Mouse (Mus musculus) lung, embryonic 14.5 days (tissue): ENCODE data around the gene Syn3. TPM values are rescaled to one million over a fixed set of nuclear protein-coding genes. Genes with fewer than 3 reads are reported as not detected.
"Not testable (repeated sequence)": the region's sequence is repeated elsewhere in the genome, so short reads cannot be mapped to it uniquely, and the experiment has no call there.

Source experiments
- ATAC-seq: fragments of 200-750 bp; cut with Nextera tagmentation; 2 replicates; pipeline ENCODE4 v1.8.0; 2017; ENCODE audit warnings: mild to moderate bottlenecking, moderate TSS enrichment, moderate library complexity; ENCODE audit not compliant: insufficient read depth
- DNase-seq: peaks from one replicate; pipeline ENCODE4 v3.0.0-alpha.2; 2015
- H3K27ac ChIP-seq: fragments of 300-500 bp; sonication (generic); 2 replicates; pipeline ENCODE4 v1.5.1; 2014; ENCODE audit warnings: low read depth, mild to moderate bottlenecking, moderate library complexity
- H3K27me3 ChIP-seq: fragments of 300-500 bp; sonication (generic); 2 replicates; pipeline ENCODE4 v1.6.1; 2014; ENCODE audit warnings: low read length, control low read depth; ENCODE audit not compliant: insufficient read depth
- H3K36me3 ChIP-seq: fragments of 300-500 bp; sonication (generic); 2 replicates; pipeline ENCODE4 v1.6.1; 2014; ENCODE audit warnings: control low read depth; ENCODE audit not compliant: insufficient read depth
- H3K4me1 ChIP-seq: fragments of 300-500 bp; sonication (generic); 2 replicates; pipeline ENCODE4 v1.6.1; 2014; ENCODE audit warnings: antibody characterized with exemption, control low read depth; ENCODE audit not compliant: insufficient read depth
- H3K4me2 ChIP-seq: fragments of 300-500 bp; sonication (generic); 2 replicates; pipeline ENCODE4 v1.6.1; 2014; ENCODE audit warnings: mild to moderate bottlenecking
- H3K4me3 ChIP-seq: fragments of 300-500 bp; sonication (generic); 2 replicates; pipeline ENCODE4 v1.5.1; 2014; ENCODE audit warnings: low read depth, low read length
- H3K9ac ChIP-seq: fragments of 300-500 bp; sonication (generic); 2 replicates; pipeline ENCODE4 v1.6.1; 2014
- H3K9me3 ChIP-seq: fragments of 300-500 bp; sonication (generic); 2 replicates; pipeline ENCODE4 v1.6.1; 2016; ENCODE audit warnings: low read depth, low read length, control low read depth
- CTCF ChIP-seq: IDR thresholded peaks from 2 replicates; pipeline ENCODE4 v1.5.1; 2016; ENCODE audit warnings: antibody characterized with exemption, low read depth
- WGBS: fragments of 180-500 bp; shearing (Covaris S2); extraction: QIAGEN DNeasy Blood & Tissue Kit; methylation state at CpG from one replicate; pipeline ENCODE4 v1.1.7; 2014; 5-methylcytosine and 5-hydroxymethylcytosine counted together
- polyA plus RNA-seq: library from polyadenylated mRNA; unstranded; fragments of >200 nt; fragmentation: Nextera tagmentation; extraction: Ambion mirVana; gene quantifications from 2 replicates; pipeline ENCODE4 v1.2.1, GENCODE M21; 2014

Gene Syn3
- polyA plus RNA-seq, 1 experiment from 2014 or later, result 2.4 TPM

DNA sequence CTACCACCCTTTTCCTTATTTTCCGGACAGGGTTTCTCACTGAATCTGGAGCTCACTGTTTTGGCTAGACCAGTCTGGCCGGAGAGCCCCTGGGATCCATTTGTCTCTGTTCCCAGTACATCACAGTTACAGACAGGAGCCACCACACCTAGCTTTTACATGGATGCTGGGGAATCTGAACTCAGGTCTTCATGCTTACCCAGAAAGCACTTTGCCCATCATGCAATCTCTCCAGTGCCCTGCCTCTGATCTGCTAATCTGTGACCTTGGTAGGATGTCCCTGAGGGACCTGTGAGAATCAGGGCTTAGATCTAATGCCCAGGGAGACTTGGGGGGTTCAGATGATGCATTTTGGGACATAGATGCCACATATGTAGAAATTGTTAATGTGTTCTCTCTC, 373.3 kb downstream of the Syn3 start:
- Histone ChIP-seq H3K27ac (no peak overlapping the region), H3K4me1 (no peaks in the 10 kb centered on the region), H3K4me2 (no peak overlapping the region), H3K27me3 (no peaks in the 10 kb centered on the region), H3K9ac (no peak overlapping the region), H3K9me3 (no peaks in the 10 kb centered on the region), H3K36me3 (no peaks in the 10 kb centered on the region), H3K4me3 (no peak overlapping the region)
- 80% methylated on average over 2 of the region's 2 CpGs for WGBS
- no peak for TF ChIP-seq CTCF
- DNase-seq (no peak), ATAC-seq (no peak)

DNA sequence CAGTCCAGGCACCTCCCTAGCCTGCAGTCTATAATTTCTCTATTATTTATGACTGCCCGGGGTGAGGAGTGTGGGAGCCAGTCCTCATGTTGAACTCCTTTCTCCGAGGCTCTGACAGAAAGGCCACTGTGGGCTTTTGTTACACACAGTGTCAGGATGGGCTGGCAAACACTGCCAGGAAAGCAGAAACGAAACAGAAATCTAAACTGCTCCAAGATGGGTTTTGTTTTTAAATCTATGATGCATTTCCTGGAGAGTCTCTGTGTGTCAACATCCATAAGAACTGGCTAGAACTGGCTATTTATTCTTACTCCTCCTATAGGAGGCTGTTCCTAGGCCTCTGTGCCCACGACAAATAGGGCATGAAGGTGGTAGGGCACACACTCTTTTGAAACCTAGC, 374.6 kb downstream of the Syn3 start:
- Histone ChIP-seq H3K4me1 (no peaks in the 10 kb centered on the region), H3K36me3 (no peaks in the 10 kb centered on the region), H3K27ac (no peak overlapping the region), H3K9ac (no peak overlapping the region), H3K27me3 (no peaks in the 10 kb centered on the region), H3K4me3 (no peak overlapping the region), H3K4me2 (no peak overlapping the region), H3K9me3 (no peaks in the 10 kb centered on the region)
- WGBS, result 65% methylated on average over 4 of the region's 4 CpGs
- ATAC-seq (no peak), DNase-seq (no peak)
- TF ChIP-seq CTCF, result no peak

DNA sequence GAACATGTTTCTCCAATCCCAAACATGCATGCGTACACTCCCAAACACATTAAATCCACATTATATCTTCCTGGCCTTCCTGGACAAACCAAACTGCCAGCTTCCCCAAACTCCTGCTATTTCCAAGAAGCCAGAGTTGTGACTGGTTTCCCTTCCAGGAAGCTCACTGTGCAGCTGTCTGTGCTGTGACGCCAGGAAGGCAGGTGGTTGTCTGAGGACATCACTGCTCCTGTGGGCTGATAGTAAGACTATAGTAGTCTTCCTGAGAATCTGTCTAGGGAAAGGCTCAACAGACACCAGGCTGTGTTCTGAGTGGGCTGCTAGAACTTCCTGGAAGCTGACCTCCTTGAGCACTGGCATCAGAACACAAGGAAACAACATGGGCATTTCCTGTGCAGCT, 375.5 kb downstream of the Syn3 start:
- ATAC-seq (no peak), DNase-seq (no peak)
- no peak overlapping the region for H3K27ac ChIP-seq
- H3K4me2 ChIP-seq, result no peak overlapping the region
- no peak for TF ChIP-seq CTCF
- no peaks in the 10 kb centered on the region for H3K4me1 ChIP-seq
- no peaks in the 10 kb centered on the region for H3K27me3 ChIP-seq
- WGBS, result 81% methylated on average over 2 of the region's 2 CpGs
- no peak overlapping the region for H3K4me3 ChIP-seq
- no peak overlapping the region for H3K9ac ChIP-seq
- H3K9me3 ChIP-seq, result no peaks in the 10 kb centered on the region
- no peaks in the 10 kb centered on the region for H3K36me3 ChIP-seq

- not testable (repeated sequence) for H3K9me3 ChIP-seq, ATAC-seq, H3K27me3 ChIP-seq, H3K9ac ChIP-seq, H3K27ac ChIP-seq, H3K4me3 ChIP-seq, H3K4me2 ChIP-seq, DNase-seq, H3K4me1 ChIP-seq, H3K36me3 ChIP-seq
- WGBS, result 87% methylated on average over 10 of the region's 10 CpGs
These were observed 376.2 kb downstream of the Syn3 start for GRCm38 (mm10) chr10:86122456-86122855.

- Histone ChIP-seq H3K9me3 (no peaks in the 10 kb centered on the region), H3K4me1 (no peaks in the 10 kb centered on the region), H3K36me3 (no peaks in the 10 kb centered on the region), H3K27me3 (no peaks in the 10 kb centered on the region), H3K4me2 (no peak overlapping the region), H3K9ac (no peak overlapping the region), H3K4me3 (no peak overlapping the region), H3K27ac (no peak overlapping the region)
- DNase-seq (no peak), ATAC-seq (no peak)
- WGBS, result 76% methylated on average over 2 of the region's 2 CpGs
- no peak for TF ChIP-seq CTCF
These were observed 382.4 kb downstream of the Syn3 start for GRCm38 (mm10) chr10:86116268-86116667.

- Histone ChIP-seq H3K4me2 (no peak overlapping the region), H3K4me3 (no peak overlapping the region), H3K27me3 (no peaks in the 10 kb centered on the region), H3K4me1 (no peaks in the 10 kb centered on the region), H3K36me3 (no peaks in the 10 kb centered on the region), H3K27ac (no peak overlapping the region), H3K9me3 (no peaks in the 10 kb centered on the region), H3K9ac (no peak overlapping the region)
- TF ChIP-seq CTCF, result no peak
- no peak for ATAC-seq
- 40% methylated on average over 5 of the region's 5 CpGs for WGBS
- no peak for DNase-seq
These were observed 384.3 kb downstream of the Syn3 start for GRCm38 (mm10) chr10:86114431-86114848.

- 89% methylated on average over 4 of the region's 4 CpGs for WGBS
- Histone ChIP-seq H3K4me3 (no peak overlapping the region), H3K9ac (no peak overlapping the region), H3K27ac (no peak overlapping the region), H3K27me3 (no peaks in the 10 kb centered on the region), H3K36me3 (no peaks in the 10 kb centered on the region), H3K4me1 (no peaks in the 10 kb centered on the region), H3K4me2 (no peak overlapping the region), H3K9me3 (no peaks in the 10 kb centered on the region)
- ATAC-seq (no peak), DNase-seq (no peak)
- no peak for TF ChIP-seq CTCF
These were observed 389.9 kb downstream of the Syn3 start for GRCm38 (mm10) chr10:86108797-86109196.

DNA sequence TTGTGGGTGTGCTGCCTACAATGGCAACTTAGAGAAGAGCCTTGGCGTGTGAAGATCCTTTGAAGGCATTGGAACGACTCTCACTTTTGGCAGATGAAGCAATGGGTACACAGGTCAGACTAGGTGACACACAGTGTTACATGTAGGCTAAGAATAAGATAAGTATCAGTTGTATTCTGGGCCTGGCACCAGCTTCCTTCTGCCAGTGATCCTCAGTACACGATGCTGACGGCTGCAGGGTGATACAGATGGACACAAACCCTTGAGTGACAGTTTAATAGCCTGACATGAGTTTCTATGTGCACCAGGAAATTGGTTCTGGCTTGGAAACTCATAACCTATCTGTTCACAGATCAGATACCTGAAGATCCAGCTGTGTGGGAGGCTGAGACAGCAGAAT, 391.0 kb downstream of the Syn3 start:
- H3K27me3 ChIP-seq, result no peaks in the 10 kb centered on the region
- no peaks in the 10 kb centered on the region for H3K36me3 ChIP-seq
- H3K4me1 ChIP-seq, result no peaks in the 10 kb centered on the region
- H3K27ac ChIP-seq, result no peak overlapping the region
- no peak overlapping the region for H3K4me3 ChIP-seq
- TF ChIP-seq CTCF, result no peak
- no peak overlapping the region for H3K9ac ChIP-seq
- ATAC-seq, result no peak
- H3K4me2 ChIP-seq, result no peak overlapping the region
- H3K9me3 ChIP-seq, result no peaks in the 10 kb centered on the region
- 78% methylated on average over 4 of the region's 4 CpGs for WGBS
- no peak for DNase-seq
